Mouse (Mus musculus) E14TG2a.4 (cell line): ENCODE data around the gene Gabbr2.

ENCODE experiments used
- CTCF ChIP-seq: conservative IDR thresholded peaks from 2 replicates; pipeline ENCODE4 v1.5.1; 2014; ENCODE audit warnings: low read length
- NANOG ChIP-seq: IDR thresholded peaks from 2 replicates; pipeline ENCODE4 v1.6.1; 2014; ENCODE audit warnings: borderline replicate concordance, low read length, mixed read lengths

GRCm38 (mm10) chr4:46897634-46898399 lies 93.9 kb downstream of the Gabbr2 start:
- TF ChIP-seq CTCF: no peak
- TF ChIP-seq NANOG: no peak
